Mouse (Mus musculus) thymus, postnatal 4 days (tissue): ENCODE measurements at regions not wholly inside any gene's neighbourhood (a gene's known extent, or its start where the extent isn't known, plus 50 kb on each side); places are given as distances from the start of the nearest gene placed in this dataset.
"Not testable (repeated sequence)": the region's sequence is repeated elsewhere in the genome, so short reads cannot be mapped to it uniquely, and the experiment has no call there.

Experiments used
- DNase-seq: peaks from one replicate; pipeline ENCODE4 v3.0.0; 2021

DNA sequence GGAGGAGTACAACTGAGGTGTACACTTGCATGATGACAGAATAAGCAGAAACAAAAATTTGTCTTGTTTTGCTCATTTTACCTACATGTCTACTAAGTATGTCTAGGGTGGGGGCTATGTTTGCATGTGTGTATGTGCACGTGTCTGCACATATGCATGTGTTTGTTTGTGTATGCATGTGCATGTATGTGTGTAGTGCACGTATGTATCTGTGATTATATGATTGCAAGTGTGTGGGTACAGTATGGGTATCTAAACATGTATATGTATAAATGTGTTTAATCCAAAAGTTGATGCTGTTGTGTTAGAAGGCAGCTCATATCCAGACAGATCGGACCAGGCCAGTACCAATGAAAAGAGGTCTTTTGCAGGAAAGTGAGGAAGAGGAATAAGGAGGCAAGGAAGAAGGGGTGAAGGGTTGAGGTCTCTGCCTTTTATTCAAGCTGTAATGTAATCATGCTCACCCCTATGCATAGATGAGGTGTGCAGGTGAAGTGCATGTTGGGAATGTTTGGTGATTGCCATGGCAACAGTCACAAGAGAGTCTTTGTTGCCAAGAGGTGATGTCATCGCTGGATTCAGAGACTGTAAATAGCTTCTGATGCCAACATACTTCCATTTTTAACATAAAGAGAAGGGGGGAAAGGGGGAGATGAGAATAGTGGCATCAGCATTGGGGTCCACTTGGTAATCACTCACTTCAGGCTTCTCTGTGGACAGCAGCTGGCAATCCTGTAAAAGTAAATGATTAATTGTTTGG, 1447.7 kb downstream of the Zfp704 start:
- no peak for DNase-seq

GRCm38 (mm10) chr3:8143016-8143415, 1466.9 kb downstream of the Zfp704 start:
- DNase-seq = no peak

GRCm38 (mm10) chr3:8142190-8142589, 1467.7 kb downstream of the Zfp704 start:
- DNase-seq = no peak

- no peak for DNase-seq
Measured at GRCm38 (mm10) chr3:8141664-8142084, 1468.2 kb downstream of the Zfp704 start.

- DNase-seq = not testable (repeated sequence)
Measured at GRCm38 (mm10) chr3:8123641-8124040, 1486.2 kb downstream of the Zfp704 start.

DNA sequence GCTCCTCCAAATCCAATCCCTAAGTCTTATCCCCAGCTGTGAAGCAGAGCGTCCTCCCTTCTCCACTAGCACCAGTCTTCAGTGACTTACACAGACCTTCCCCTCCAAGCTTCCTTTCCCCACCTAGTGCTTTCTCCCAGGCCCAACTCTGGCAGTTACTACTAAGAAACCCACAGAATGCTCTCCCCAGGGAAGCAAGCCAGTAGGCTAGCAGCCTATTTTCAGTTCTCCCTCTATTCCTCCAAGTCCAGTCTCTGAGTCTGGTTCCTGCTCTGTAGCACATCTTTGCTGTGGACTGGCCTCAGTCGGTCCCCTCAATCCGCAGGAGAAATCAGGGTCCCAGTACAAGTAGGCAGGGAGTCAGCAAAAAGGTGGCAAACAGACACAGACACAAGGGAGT, 1486.7 kb downstream of the Zfp704 start:
- DNase-seq = no peak

DNA sequence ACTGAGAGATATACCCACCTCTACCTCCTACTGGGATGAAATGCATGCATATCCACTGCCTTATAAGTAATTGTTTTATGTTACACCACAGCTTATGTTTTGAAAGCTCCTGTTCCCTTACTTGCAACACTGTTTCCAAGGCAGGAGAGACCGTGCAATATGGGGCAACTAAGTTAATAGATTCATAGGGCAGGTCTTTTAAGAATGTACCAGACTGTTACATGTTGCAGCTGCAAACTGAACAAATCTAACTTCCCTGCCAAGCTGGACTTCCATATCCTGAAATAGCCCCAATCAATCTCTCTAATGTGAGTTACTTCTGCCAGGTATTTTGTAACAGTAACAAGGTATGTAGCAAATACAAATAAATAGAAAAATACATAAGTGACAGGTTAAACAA, 1478.0 kb upstream of the 1700008P02Rik start:
- no peak for DNase-seq

- DNase-seq = no peak
Measured at GRCm38 (mm10) chr3:8084749-8085148, 1464.5 kb upstream of the 1700008P02Rik start.

- DNase-seq = no peak
Measured at GRCm38 (mm10) chr3:8053711-8054110, 1433.5 kb upstream of the 1700008P02Rik start.

GRCm38 (mm10) chr3:8051167-8051566, 1430.9 kb upstream of the 1700008P02Rik start:
- DNase-seq = no peak

- DNase-seq = no peak
Measured at GRCm38 (mm10) chr3:8049706-8050105, 1429.5 kb upstream of the 1700008P02Rik start.

GRCm38 (mm10) chr3:8046348-8046747, 1426.1 kb upstream of the 1700008P02Rik start:
- no peak for DNase-seq

- DNase-seq = no peak
Measured at GRCm38 (mm10) chr3:8036697-8037096, 1416.5 kb upstream of the 1700008P02Rik start.

GRCm38 (mm10) chr3:8035091-8035729, 1415.0 kb upstream of the 1700008P02Rik start:
- no peak for DNase-seq

- DNase-seq = no peak
Measured at GRCm38 (mm10) chr3:8026325-8027017, 1406.2 kb upstream of the 1700008P02Rik start.

- DNase-seq = no peak
Measured at GRCm38 (mm10) chr3:8022654-8023053, 1402.4 kb upstream of the 1700008P02Rik start.

GRCm38 (mm10) chr3:8017489-8017888, 1397.2 kb upstream of the 1700008P02Rik start:
- no peak for DNase-seq

DNA sequence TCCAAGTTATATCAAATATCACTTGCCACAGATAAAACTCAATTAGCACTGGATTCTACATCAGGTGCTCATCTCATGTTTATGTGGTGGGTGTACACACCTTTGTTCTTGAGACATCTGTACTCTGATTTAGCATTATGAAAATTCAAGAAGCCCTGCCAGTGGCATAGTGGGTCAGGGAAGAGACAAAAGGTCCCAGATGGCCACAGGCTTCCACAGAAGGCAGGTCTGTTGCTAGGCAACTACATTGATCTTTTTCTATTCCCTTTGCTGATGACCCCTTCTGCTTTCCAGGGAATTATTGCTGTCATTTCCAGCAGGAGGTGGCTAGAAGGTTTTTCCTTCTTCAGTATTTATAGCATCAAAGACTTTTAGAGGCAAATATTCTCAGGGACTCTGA, 1396.7 kb upstream of the 1700008P02Rik start:
- no peak for DNase-seq

DNA sequence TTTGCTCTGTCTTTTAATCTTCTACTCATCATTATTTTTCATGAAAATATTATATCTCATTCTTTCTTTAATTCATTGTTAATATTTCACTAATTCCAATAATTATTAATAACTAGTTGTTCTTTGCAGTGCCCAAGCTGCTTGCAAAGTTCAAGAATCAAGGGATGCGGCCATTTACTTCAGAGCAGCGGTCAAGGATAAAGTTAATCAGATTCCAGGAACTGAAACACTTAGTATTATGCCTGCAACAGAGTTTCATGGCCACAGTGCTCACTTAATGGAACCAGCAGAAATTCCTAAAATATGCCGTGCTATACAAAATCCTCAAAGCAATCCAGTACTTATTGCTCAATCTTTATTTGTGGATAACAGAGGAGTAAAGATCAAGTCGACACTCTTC, 1389.7 kb upstream of the 1700008P02Rik start:
- DNase-seq = no peak

- DNase-seq = no peak
Measured at GRCm38 (mm10) chr3:8006708-8007395, 1386.6 kb upstream of the 1700008P02Rik start.

GRCm38 (mm10) chr3:8006273-8006672, 1386.0 kb upstream of the 1700008P02Rik start:
- no peak for DNase-seq

DNA sequence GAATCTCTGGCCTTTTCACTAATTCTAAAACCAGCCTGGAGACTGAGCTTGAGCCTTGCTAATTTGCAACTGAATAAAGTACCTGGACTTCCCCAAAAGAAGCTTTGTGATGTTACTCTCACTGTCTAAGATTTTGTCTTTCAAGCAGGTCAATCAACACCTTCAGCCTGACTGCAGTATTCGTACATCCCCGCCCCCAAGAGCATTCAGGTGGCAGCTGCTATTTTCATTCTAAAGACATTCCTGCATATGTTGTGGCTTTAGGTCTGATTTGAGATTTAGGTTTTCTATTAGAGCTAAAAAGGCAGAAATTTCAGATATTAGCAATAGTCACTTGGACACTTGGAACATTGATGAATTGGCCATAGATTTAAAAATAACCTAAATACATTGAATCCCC, 1385.4 kb upstream of the 1700008P02Rik start:
- DNase-seq = not testable (repeated sequence)

GRCm38 (mm10) chr3:8004271-8004670, 1384.0 kb upstream of the 1700008P02Rik start:
- DNase-seq = no peak
